8 mouse cellular contexts compared by ENCODE assay signal in the genomic region with DNA sequence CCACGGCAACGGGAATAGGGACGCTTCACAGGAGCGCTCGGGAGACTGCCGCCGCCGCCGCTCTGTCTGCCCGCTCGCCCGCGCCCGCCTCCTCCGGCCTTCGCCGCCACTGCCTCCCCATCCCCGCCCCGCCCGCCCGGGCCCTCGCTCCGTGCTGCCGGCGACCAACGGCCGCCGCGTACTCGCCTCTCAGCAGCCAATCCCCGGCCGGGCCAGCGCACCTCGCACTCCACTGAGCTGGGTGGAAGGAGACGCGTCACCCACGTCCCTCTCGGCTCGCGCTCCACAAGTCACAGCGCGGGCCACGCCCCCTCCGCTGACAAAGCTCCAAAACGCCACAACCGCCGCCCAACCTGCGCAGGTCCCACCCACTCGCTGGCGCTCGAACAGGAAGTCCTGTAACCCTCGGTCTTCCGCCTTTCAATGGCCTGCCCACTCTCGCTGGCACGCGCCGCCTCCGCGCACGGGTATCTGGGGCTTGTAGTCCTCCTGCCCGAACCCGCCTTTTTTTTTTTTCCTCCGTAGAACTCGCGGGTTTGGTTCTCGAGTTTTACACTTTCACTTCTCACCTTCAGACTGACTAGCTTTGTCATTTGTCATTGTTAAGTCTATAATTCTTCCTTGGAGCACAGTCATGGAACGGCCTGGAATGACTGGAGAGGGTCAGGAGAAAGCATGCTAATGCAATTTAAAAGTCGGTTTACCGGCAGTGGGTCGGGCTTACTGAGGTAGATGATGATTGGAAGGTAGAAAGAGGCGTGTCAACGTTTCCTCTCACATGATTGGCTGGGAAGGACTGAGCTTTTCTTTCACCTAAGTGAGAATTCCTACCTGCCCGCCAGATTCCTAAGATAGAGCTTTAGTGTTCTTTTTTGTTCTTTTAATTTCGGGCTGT. TPM values are rescaled to one million over a fixed set of nuclear protein-coding genes. Genes with fewer than 3 reads are reported as not detected.
A peak's percentile ranks its signal among the peaks of the same experiment; 100 is the strongest.
DNase-seq lines count a peak whose midpoint lies in the region; ATAC-seq and TF ChIP-seq lines count a peak whose summit lies in the region.

A gene (minus strand): TSS at position 130 of the 895 bp plus-strand sequence.

- peak within 1 kb of the TSS; percentile 55 for H3K4me3 ChIP-seq in cortical plate, adult 2 months (ENCODE audit: insufficient read depth, low read length)
- peak within 1 kb of the TSS; percentile 96 for H3K4me3 ChIP-seq in megakaryocyte, embryonic 14.5 days (replicated peaks)

- TF ChIP-seq CTCF in cortical plate, adult 2 months (IDR thresholded peaks at IDR 0.05; ENCODE audit: extremely low read depth, insufficient read depth, low read length) = no peak

- ATAC-seq in activated CD4-positive, CD25-positive, alpha-beta regulatory T cell, adult 4 months = peak; percentile 88

- peak; percentile 83 for TF ChIP-seq POLR2A in cortical plate, adult 2 months (IDR thresholded peaks at IDR 0.05; ENCODE audit: extremely low read depth, insufficient read depth, low read length)

- peak within 1 kb of the TSS; percentile 72; the same call in 1 of the 2 replicates for H3K27ac ChIP-seq in cortical plate, adult 2 months (ENCODE audit: insufficient read depth, low read length)

- peaks cover 5% of the 10 kb centered on the region for H3K36me3 ChIP-seq in megakaryocyte, embryonic 14.5 days (replicated peaks; ENCODE audit: low read length)

- H3K4me1 ChIP-seq in cortical plate, adult 2 months (ENCODE audit: control insufficient read depth, insufficient read depth, low read length) = peaks cover 2% of the 10 kb centered on the region; the same call in 1 of the 2 replicates
- peaks cover 28% of the 10 kb centered on the region for H3K4me1 ChIP-seq in megakaryocyte, embryonic 14.5 days

- peak; percentile 100 for DNase-seq in gastrocnemius, adult 8-10 months (ENCODE audit: low spot score in 2 of 2)
- peak; percentile 98 for DNase-seq in hindlimb bud, embryonic 11.5 days (ENCODE audit: extremely low spot score, low read depth, low spot score)
- peak; percentile 98 to 100 for DNase-seq in left cerebral cortex, adult 8-10 months (ENCODE audit: low spot score in 2 of 2)
- peak; percentile 100 for DNase-seq in right cerebral cortex, postnatal 10 days (ENCODE audit: low spot score in 2 of 2)
- DNase-seq in urinary bladder, postnatal 25 days (ENCODE audit: low spot score) = peak; percentile 96

- no peaks in the 10 kb centered on the region for H3K9me3 ChIP-seq in megakaryocyte, embryonic 14.5 days

- H3K27me3 ChIP-seq in megakaryocyte, embryonic 14.5 days (replicated peaks) = no peaks in the 10 kb centered on the region

RNA-seq across cellular contexts. Expression of the gene that starts here (rescaled TPM):
- 10 to 100 TPM; 24.2 to 29.4 TPM for polyA plus RNA-seq in activated CD4-positive, CD25-positive, alpha-beta regulatory T cell, adult 4 months (2017; shearing (Covaris generic))
- 13.3 and 14.7 TPM in 2 replicates for polyA plus RNA-seq in cortical plate, adult 2 months (2012; rRNA removed)
- total RNA-seq in gastrocnemius, adult 8-10 months (2022) = 1 to 10 TPM; 9.0 to 9.8 (median 9.2) TPM
- total RNA-seq in left cerebral cortex, adult 8-10 months (2022) = 10 to 100 TPM; 40.2 to 48.7 (median 45.8) TPM
- polyA plus RNA-seq in megakaryocyte, embryonic 14.5 days (2012; ENCODE audit: insufficient read depth, low replicate concordance) = 1.1 and 2.6 TPM in 2 replicates

Comparison
In these comparisons a context has a peak if more than half of its experiments do, and no peak if none do; other contexts are left out.
1. Peak in every context shown above with its lines: DNase-seq, ATAC-seq, H3K4me3 ChIP-seq and H3K27ac ChIP-seq.